In the genomic region with DNA sequence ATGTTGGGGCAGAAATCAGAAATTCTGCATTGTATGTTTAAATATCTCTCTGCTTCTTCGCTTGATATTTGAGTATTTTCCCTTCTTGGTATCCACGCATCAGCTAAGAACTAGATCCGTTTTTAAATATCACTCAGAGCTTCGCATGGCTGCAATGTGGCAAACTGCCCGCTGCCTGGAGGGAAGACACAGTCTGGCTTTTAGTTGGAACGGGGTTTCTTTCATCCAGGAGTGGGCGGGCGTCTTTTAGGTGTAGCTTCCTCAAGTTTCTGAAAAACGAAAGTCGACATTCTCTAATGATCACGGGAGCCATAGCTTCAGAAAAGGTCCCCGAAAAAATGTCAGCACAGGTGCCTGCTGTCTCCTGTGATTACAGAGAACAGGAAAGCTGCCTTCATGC, we compare ENCODE assay signal across 11 mouse cellular contexts. TPM values are rescaled to one million over a fixed set of nuclear protein-coding genes. Genes with fewer than 3 reads are reported as not detected.
DNase-seq lines count a peak whose midpoint lies in the region; ATAC-seq and TF ChIP-seq lines count a peak whose summit lies in the region.
"Had no signal": no experiment of that assay in that cellular context is flagged by ENCODE, and none has a peak within 500 bp of the region (broad histone marks: within the 10 kb centered on the region; RNA-seq: fewer than 3 reads in every experiment).

No protein-coding gene starts in this region.

- no peak overlapping the region for H3K9ac ChIP-seq in midbrain, postnatal 0 days (replicated peaks; ENCODE audit: low read length, poor library complexity, severe bottlenecking)
- no peak overlapping the region for H3K9ac ChIP-seq in midbrain, embryonic 13.5 days (replicated peaks)
- no peak overlapping the region for H3K9ac ChIP-seq in stomach, postnatal 0 days (ENCODE audit: low read length)
- no peak overlapping the region for H3K9ac ChIP-seq in forebrain, embryonic 14.5 days (ENCODE audit: low read length)
- H3K9ac ChIP-seq: heart, embryonic 13.5 days; lung, embryonic 14.5 days had no signal

- DNase-seq in cerebellum, adult 18-20 months: peak; percentile 4 to 9
- no peak for DNase-seq in cerebellum, adult 8-10 months
- peak; percentile 14 for DNase-seq in midbrain, postnatal 0 days (ENCODE audit: low spot score)
- DNase-seq in layer of hippocampus, postnatal 36 days: peak; percentile 19 to 20
- DNase-seq in stomach, postnatal 0 days (ENCODE audit: low spot score): no peak
- DNase-seq in forebrain, embryonic 14.5 days (ENCODE audit: low spot score): no peak
- DNase-seq in MN1 (ENCODE audit: low spot score): no peak
- DNase-seq: lung, embryonic 14.5 days had no signal

- ATAC-seq in midbrain, postnatal 0 days (ENCODE audit: low FRiP score): no peak
- ATAC-seq in midbrain, embryonic 13.5 days: no peak
- no peak for ATAC-seq in stomach, postnatal 0 days (ENCODE audit: low FRiP score, low TSS enrichment)
- ATAC-seq in forebrain, embryonic 14.5 days: no peak

- H3K27me3 ChIP-seq in midbrain, postnatal 0 days (ENCODE audit: insufficient read depth, low read length): no peaks in the 10 kb centered on the region
- H3K27me3 ChIP-seq in midbrain, embryonic 13.5 days: no peaks in the 10 kb centered on the region
- no peaks in the 10 kb centered on the region for H3K27me3 ChIP-seq in stomach, postnatal 0 days (ENCODE audit: control insufficient read depth, insufficient read depth, low read length)
- no peaks in the 10 kb centered on the region for H3K27me3 ChIP-seq in forebrain, embryonic 14.5 days (replicated peaks; ENCODE audit: control insufficient read depth, insufficient read depth, low read length)
- H3K27me3 ChIP-seq: heart, embryonic 13.5 days had no signal

- H3K4me3 ChIP-seq in midbrain, postnatal 0 days (ENCODE audit: low read depth, low read length): no peak overlapping the region
- H3K4me3 ChIP-seq in midbrain, embryonic 13.5 days (replicated peaks): no peak overlapping the region
- peak overlapping the region; percentile 23 for H3K4me3 ChIP-seq in stomach, postnatal 0 days (ENCODE audit: low read depth, low read length)
- H3K4me3 ChIP-seq in forebrain, embryonic 14.5 days (ENCODE audit: low read depth, low read length): no peak overlapping the region
- H3K4me3 ChIP-seq: heart, embryonic 13.5 days had no signal

- no peak for TF ChIP-seq CTCF in midbrain, postnatal 0 days (IDR thresholded peaks at IDR 0.05)
- no peak for TF ChIP-seq CTCF in stomach, postnatal 0 days (IDR thresholded peaks at IDR 0.05; ENCODE audit: low read depth)

- 65% methylated on average over 12 of the region's 12 CpGs for WGBS in midbrain, postnatal 0 days
- 81% methylated on average over 12 of the region's 12 CpGs for WGBS in midbrain, embryonic 13.5 days
- WGBS in stomach, postnatal 0 days: 49% methylated on average over 12 of the region's 12 CpGs
- 73% methylated on average over 12 of the region's 12 CpGs for WGBS in forebrain, embryonic 14.5 days

- H3K4me2 ChIP-seq in midbrain, postnatal 0 days (ENCODE audit: low read depth, low read length, poor library complexity, severe bottlenecking): no peak overlapping the region
- no peak overlapping the region for H3K4me2 ChIP-seq in midbrain, embryonic 13.5 days (replicated peaks)
- peak overlapping the region; percentile 20; the same call in 1 of the 2 replicates for H3K4me2 ChIP-seq in stomach, postnatal 0 days (replicated peaks; ENCODE audit: low read depth)
- H3K4me2 ChIP-seq in forebrain, embryonic 14.5 days (ENCODE audit: low read length): no peak overlapping the region
- H3K4me2 ChIP-seq: heart, embryonic 13.5 days; lung, embryonic 14.5 days had no signal

- H3K27ac ChIP-seq in midbrain, postnatal 0 days (ENCODE audit: low read depth, low read length): no peak overlapping the region
- H3K27ac ChIP-seq in midbrain, embryonic 13.5 days: no peak overlapping the region
- H3K27ac ChIP-seq in stomach, postnatal 0 days (replicated peaks): no peak overlapping the region
- no peak overlapping the region for H3K27ac ChIP-seq in forebrain, embryonic 14.5 days (ENCODE audit: low read depth, low read length)
- H3K27ac ChIP-seq: heart, embryonic 13.5 days had no signal

- no peaks in the 10 kb centered on the region for H3K36me3 ChIP-seq in midbrain, postnatal 0 days (ENCODE audit: insufficient read depth, low read length)
- H3K36me3 ChIP-seq in midbrain, embryonic 13.5 days: no peaks in the 10 kb centered on the region
- H3K36me3 ChIP-seq in stomach, postnatal 0 days (ENCODE audit: control insufficient read depth, insufficient read depth, low read length): no peaks in the 10 kb centered on the region
- no peaks in the 10 kb centered on the region for H3K36me3 ChIP-seq in forebrain, embryonic 14.5 days (ENCODE audit: control insufficient read depth, insufficient read depth, low read length)
- H3K36me3 ChIP-seq: heart, embryonic 13.5 days had no signal

- no peaks in the 10 kb centered on the region for H3K4me1 ChIP-seq in midbrain, postnatal 0 days (ENCODE audit: insufficient read depth, low read length)
- H3K4me1 ChIP-seq in midbrain, embryonic 13.5 days (replicated peaks): no peaks in the 10 kb centered on the region
- H3K4me1 ChIP-seq in stomach, postnatal 0 days (replicated peaks; ENCODE audit: control insufficient read depth, insufficient read depth): no peaks in the 10 kb centered on the region
- no peaks in the 10 kb centered on the region for H3K4me1 ChIP-seq in forebrain, embryonic 14.5 days (ENCODE audit: control insufficient read depth, insufficient read depth, low read length)

- H3K9me3 ChIP-seq in midbrain, postnatal 0 days (ENCODE audit: low read length): no peaks in the 10 kb centered on the region
- no peaks in the 10 kb centered on the region for H3K9me3 ChIP-seq in midbrain, embryonic 13.5 days
- H3K9me3 ChIP-seq in stomach, postnatal 0 days (ENCODE audit: control insufficient read depth, low read length): no peaks in the 10 kb centered on the region
- H3K9me3 ChIP-seq in forebrain, embryonic 14.5 days (replicated peaks; ENCODE audit: control insufficient read depth, low read length): no peaks in the 10 kb centered on the region
- H3K9me3 ChIP-seq: heart, embryonic 13.5 days had no signal

- no peak for TF ChIP-seq EP300 in stomach, postnatal 0 days (optimal IDR thresholded peaks at IDR 0.05)

RNA-seq across cellular contexts. Expression of gene Xirp2, which starts 1.4 kb away (rescaled TPM):
- total RNA-seq in midbrain, postnatal 0 days (2014; rRNA removed): 0.11 TPM in 1 of 2 replicates, not detected in the other
- 0.01 TPM in 2 replicates for polyA plus RNA-seq in midbrain, postnatal 0 days (2015; fragmentation: Nextera tagmentation; extraction: Ambion mirVana)
- polyA plus RNA-seq in midbrain, embryonic 13.5 days (2015; fragmentation: Nextera tagmentation; extraction: Ambion mirVana): not detected in 2 replicates
- total RNA-seq in layer of hippocampus, postnatal 36 days (2021): not detected
- polyA plus RNA-seq in stomach, postnatal 0 days (2015; fragmentation: Nextera tagmentation; extraction: Ambion mirVana): 0.01 TPM in 1 of 2 replicates, not detected in the other
- polyA plus RNA-seq in forebrain, embryonic 14.5 days (2014; fragmentation: Nextera tagmentation; extraction: Ambion mirVana): not detected in 2 replicates
- polyA plus RNA-seq: embryonic facial prominence, embryonic 11.5 days; lung, embryonic 14.5 days had no signal

RNA-seq across cellular contexts. Expression of gene Gm26727, which starts 14.2 kb away (rescaled TPM):
- not detected in 2 replicates for total RNA-seq in midbrain, postnatal 0 days (2014; rRNA removed)
- polyA plus RNA-seq in midbrain, postnatal 0 days (2015; fragmentation: Nextera tagmentation; extraction: Ambion mirVana): not detected in 2 replicates
- not detected in 2 replicates for polyA plus RNA-seq in midbrain, embryonic 13.5 days (2015; fragmentation: Nextera tagmentation; extraction: Ambion mirVana)
- total RNA-seq in layer of hippocampus, postnatal 36 days (2021): not detected
- polyA plus RNA-seq in stomach, postnatal 0 days (2015; fragmentation: Nextera tagmentation; extraction: Ambion mirVana): not detected in 2 replicates
- not detected in 2 replicates for polyA plus RNA-seq in forebrain, embryonic 14.5 days (2014; fragmentation: Nextera tagmentation; extraction: Ambion mirVana)
- polyA plus RNA-seq: embryonic facial prominence, embryonic 11.5 days; heart, embryonic 13.5 days; lung, embryonic 14.5 days had no signal

RNA-seq across cellular contexts. Expression of gene Gm21830, which starts 33.7 kb away (rescaled TPM):
- total RNA-seq in midbrain, postnatal 0 days (2014; rRNA removed): not detected in 2 replicates
- not detected in 2 replicates for polyA plus RNA-seq in midbrain, postnatal 0 days (2015; fragmentation: Nextera tagmentation; extraction: Ambion mirVana)
- not detected in 2 replicates for polyA plus RNA-seq in midbrain, embryonic 13.5 days (2015; fragmentation: Nextera tagmentation; extraction: Ambion mirVana)
- not detected for total RNA-seq in layer of hippocampus, postnatal 36 days (2021)
- not detected in 2 replicates for polyA plus RNA-seq in stomach, postnatal 0 days (2015; fragmentation: Nextera tagmentation; extraction: Ambion mirVana)
- not detected in 2 replicates for polyA plus RNA-seq in forebrain, embryonic 14.5 days (2014; fragmentation: Nextera tagmentation; extraction: Ambion mirVana)
- polyA plus RNA-seq: embryonic facial prominence, embryonic 11.5 days; heart, embryonic 13.5 days; lung, embryonic 14.5 days had no signal

Comparison
In these comparisons a context has a peak if more than half of its experiments do, and no peak if none do; other contexts are left out.
1. DNase-seq: peak in cerebellum, adult 18-20 months (2 of 2), midbrain, postnatal 0 days (single experiment) and layer of hippocampus, postnatal 36 days (2 of 2); none in cerebellum, adult 8-10 months (single experiment), stomach, postnatal 0 days (single experiment), forebrain, embryonic 14.5 days (single experiment) and MN1 (single experiment).